Mouse (Mus musculus): Measurements from ENCODE around the gene Ncoa3.
A peak's percentile ranks its signal among the peaks of the same experiment; 100 is the strongest.

Ncoa3 gene

GRCm38 (mm10) chr2:166071889-166072288 lies 79.5 kb downstream of the Ncoa3 start:
- no peak for DNase-seq (ENCODE audit: extremely low read depth, low read depth)

GRCm38 (mm10) chr2:166073082-166073481 lies 80.6 kb downstream of the Ncoa3 start:
- no peak for DNase-seq (ENCODE audit: extremely low read depth, low read depth)

DNA sequence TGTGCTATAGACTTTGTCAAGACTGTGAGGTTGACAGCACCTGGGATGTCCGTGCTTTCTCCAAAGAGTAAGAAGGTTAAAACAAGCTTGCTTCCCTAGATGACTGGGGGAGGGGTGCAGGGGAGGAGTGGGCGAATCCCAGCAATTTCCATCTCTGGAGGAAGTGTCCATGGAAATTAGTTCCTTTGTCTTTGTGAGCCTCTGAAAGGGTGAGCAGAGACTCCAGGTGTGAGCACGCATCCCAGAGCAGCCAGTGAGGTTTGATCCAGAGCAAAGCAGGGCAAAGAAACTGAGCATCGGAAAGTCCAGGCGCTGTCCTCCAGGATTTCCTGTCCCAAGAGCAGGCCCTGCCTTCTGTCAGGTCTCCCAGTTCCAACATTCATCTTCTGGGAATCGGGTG lies 81.9 kb downstream of the Ncoa3 start:
- no peak for DNase-seq (ENCODE audit: extremely low read depth, low read depth)

- no peak for DNase-seq (ENCODE audit: extremely low read depth, low read depth)
Measured at GRCm38 (mm10) chr2:166077371-166077770, 84.9 kb downstream of the Ncoa3 start.

GRCm38 (mm10) chr2:166079231-166079630 lies 86.8 kb downstream of the Ncoa3 start:
- no peak for DNase-seq (ENCODE audit: extremely low read depth, low read depth)

GRCm38 (mm10) chr2:166079961-166080885 lies 87.8 kb downstream of the Ncoa3 start:
- DNase-seq (ENCODE audit: extremely low read depth, low read depth): peak; percentile 55

DNA sequence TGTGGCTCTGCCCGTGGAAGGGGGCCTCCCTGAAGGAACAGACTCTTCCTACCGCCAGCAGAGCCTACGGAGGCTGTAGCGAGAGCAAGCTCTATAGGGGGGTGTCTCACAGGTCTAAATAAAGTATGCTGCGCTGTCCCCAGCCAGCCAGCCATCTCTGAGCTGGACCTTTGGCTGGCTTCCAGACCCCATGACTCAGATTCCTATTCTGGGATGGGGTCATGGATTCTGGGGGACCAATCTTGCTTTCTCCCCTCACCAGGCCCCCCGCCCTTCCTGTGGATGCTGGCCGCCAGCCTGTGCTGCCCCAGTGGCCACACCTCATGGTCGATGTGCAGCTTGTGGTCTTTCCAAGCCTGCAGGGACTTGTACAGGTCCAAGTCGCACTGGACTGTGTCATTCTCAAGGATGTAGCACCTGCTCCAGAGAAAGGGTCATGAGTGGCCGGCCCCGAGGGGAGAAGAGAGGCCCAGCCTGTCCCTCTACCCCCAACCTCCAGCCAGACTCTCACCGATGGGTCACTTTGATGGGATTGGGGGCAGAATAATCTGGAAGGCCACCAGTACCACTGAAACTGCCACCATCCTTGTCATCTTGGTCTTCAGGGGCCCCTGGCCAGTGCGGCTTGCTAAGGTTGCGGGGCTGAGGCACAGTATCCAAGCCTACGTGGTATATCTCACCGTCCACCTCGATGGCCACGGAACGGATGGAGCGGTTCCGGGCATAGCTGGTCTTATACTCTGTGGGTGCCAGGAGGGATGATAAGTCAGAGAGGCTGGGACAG lies 88.7 kb downstream of the Ncoa3 start:
- DNase-seq (ENCODE audit: extremely low read depth, low read depth): no peak

- DNase-seq (ENCODE audit: extremely low read depth, low read depth): peak; percentile 50
Measured at GRCm38 (mm10) chr2:166082193-166082592, 89.8 kb downstream of the Ncoa3 start.

GRCm38 (mm10) chr2:166082661-166083060 lies 90.2 kb downstream of the Ncoa3 start:
- DNase-seq (ENCODE audit: extremely low read depth, low read depth): no peak

DNA sequence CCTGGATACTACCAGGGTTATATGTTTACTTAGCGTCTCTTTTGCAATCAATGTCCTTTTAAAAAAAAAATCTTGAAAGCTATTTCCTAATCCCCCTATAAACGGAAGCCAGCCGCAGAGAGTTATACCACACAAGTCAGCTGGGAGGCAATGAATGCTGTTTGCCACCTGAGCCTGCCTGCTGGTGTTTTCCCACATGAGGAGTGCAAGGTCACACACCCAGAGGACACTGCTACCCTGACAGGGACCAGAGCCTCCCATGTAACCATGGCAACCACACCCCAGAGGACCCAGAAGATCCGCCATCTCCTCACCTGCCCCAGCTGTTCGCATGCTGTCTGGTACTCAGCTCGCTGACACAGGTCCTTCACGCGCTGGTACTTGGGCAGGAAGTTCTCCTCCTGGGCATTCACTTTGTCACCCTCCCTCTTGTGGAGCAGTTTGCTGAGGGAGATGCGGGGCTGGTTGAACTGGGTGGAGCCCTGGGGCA lies 91.2 kb downstream of the Ncoa3 start:
- no peak for DNase-seq (ENCODE audit: extremely low read depth, low read depth)

GRCm38 (mm10) chr2:166084111-166084510 lies 91.7 kb downstream of the Ncoa3 start:
- no peak for DNase-seq (ENCODE audit: extremely low read depth, low read depth)

GRCm38 (mm10) chr2:166084964-166085363 lies 92.5 kb downstream of the Ncoa3 start:
- peak; percentile 17 for DNase-seq (ENCODE audit: extremely low read depth, low read depth)

GRCm38 (mm10) chr2:166085780-166086179 lies 93.3 kb downstream of the Ncoa3 start:
- DNase-seq (ENCODE audit: extremely low read depth, low read depth): no peak

DNA sequence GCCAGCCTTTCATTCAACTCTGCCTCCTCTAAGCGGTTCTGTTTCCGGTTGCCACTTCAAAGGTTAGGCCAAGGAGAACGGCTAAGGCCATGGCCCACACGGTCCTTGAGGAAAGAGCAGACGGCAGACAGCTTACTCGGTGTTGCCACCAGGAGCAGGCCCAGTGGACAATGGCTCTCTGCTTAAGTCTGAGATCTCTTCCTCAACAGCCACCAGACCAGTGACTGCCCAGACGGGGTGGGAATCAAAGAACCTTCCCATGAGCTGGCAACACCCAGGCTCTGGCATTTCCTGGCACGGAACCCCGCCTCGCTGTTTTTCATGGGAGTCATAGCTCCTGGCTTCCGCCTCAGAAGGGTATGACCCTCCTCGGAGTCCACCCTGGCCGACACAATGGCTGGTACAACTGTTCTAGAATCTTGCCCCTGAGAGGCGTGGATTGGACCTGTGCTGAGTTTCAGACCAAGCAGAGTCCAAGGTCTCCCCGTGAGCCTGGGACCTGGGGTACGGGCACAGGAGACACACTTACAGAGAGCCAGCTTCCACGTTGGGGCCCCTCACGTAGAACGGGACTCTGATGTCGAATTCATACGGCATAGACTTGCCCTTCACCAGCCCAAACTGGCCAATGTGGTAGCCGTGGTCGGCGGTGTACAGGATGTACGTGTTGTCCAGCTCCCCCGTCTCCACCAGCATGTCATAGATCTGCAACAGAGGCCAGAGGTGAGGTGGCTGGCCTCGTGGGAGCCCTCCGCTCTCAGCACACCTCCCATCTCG lies 94.2 kb downstream of the Ncoa3 start:
- DNase-seq (ENCODE audit: extremely low read depth, low read depth): no peak

- no peak for DNase-seq (ENCODE audit: extremely low read depth, low read depth)
Measured at GRCm38 (mm10) chr2:166088991-166089390, 96.6 kb downstream of the Ncoa3 start.

GRCm38 (mm10) chr2:166090131-166090581 lies 97.7 kb downstream of the Ncoa3 start:
- no peak for DNase-seq (ENCODE audit: extremely low read depth, low read depth)

DNA sequence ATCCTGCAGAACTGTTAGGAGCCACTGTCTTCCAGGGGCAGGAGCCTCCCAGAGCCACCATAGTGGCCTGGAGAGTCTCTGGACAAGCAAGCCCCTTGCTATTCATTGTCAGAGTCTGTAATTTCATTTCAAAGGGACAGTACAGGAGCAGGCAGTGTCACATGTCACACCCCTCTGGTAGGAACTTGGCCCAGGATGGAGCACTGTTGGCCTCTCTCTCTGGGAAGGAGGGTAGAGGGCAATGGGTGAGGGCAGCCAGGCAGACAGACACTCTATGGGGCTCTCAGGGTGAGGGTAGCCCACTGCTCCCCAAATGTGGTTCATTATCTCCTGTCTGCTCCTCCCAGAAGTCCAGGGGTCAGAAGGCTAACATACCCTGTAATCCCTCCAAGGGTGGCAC lies 99.2 kb downstream of the Ncoa3 start:
- no peak for DNase-seq (ENCODE audit: extremely low read depth, low read depth)

GRCm38 (mm10) chr2:166092412-166092811 lies 100.0 kb downstream of the Ncoa3 start:
- DNase-seq (ENCODE audit: extremely low read depth, low read depth): no peak

- no peak for DNase-seq (ENCODE audit: extremely low read depth, low read depth)
Measured at GRCm38 (mm10) chr2:166096300-166096699, 103.9 kb downstream of the Ncoa3 start.

DNA sequence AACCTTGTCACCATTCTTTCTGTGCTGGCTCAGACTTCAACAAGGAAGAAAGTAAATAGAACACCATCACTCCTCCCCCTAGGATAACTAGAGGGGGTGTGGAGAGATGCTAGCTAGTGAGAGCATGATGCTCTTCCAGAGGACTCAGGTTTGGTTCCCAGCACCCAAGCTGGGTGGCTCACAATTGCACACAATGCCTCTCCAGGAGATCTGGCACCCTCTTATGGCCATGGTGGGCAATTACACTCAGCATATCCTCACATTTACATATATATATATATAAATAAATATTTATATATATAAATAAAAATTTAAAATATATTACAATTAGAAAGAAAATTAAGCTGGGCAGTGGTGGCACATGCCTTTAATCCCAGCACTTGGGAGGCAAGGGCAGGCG lies 104.4 kb downstream of the Ncoa3 start:
- DNase-seq (ENCODE audit: extremely low read depth, low read depth): no peak

All from MEL-GATA-1-ER (cell line).